Mouse (Mus musculus): ENCODE data around the gene Tsga10ip.

DNA sequence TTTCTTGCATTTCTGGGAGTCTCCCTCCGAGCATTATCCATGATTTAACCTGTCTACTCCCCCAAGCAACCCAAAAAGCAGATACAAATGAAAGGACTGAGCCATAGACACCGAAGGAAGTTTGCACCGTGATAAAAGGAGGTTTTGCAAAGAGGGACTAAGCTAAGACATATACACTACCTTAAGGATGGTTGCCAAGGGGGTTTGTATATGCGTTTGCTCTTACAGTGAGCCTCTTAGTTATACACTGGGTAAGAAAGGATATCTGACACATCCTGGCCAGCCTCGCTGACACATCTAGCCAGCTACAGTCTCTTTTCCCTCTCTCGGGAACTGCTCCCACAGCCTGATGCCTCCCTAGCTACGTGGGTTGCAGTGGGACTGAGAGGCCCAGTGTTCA is 31.6 kb upstream of the Tsga10ip start:
- no peak for TF ChIP-seq CTCF (IDR thresholded peaks at IDR 0.05; ENCODE audit: low read depth, low read length)
- no peak for TF ChIP-seq POLR2A (IDR thresholded peaks at IDR 0.05; ENCODE audit: extremely low read depth, insufficient read depth, low read length)
